Mouse (Mus musculus) stomach, embryonic 14.5 days (tissue): ENCODE results near the gene Ssbp3. TPM values are rescaled to one million over a fixed set of nuclear protein-coding genes. Genes with fewer than 3 reads are reported as not detected.

ENCODE experiments used
- ATAC-seq: fragments of 200-750 bp; cut with Nextera tagmentation; 2 replicates; pipeline ENCODE4 v1.8.0; 2017; ENCODE audit warnings: low read depth, moderate TSS enrichment; ENCODE audit not compliant: insufficient number of reproducible peaks, insufficient read depth, low FRiP score
- H3K27ac ChIP-seq: fragments of 300-500 bp; sonication (generic); 2 replicates; pipeline ENCODE4 v1.5.1; 2014; ENCODE audit warnings: mild to moderate bottlenecking, low read length, moderate library complexity, mixed read lengths
- H3K27me3 ChIP-seq: fragments of 300-500 bp; sonication (generic); 2 replicates; pipeline ENCODE4 v1.6.1; 2014; ENCODE audit warnings: low read length, control low read depth, mixed read lengths; ENCODE audit not compliant: control insufficient read depth, insufficient read depth
- H3K36me3 ChIP-seq: fragments of 300-500 bp; sonication (generic); 2 replicates; pipeline ENCODE4 v1.6.1; 2014; ENCODE audit warnings: mild to moderate bottlenecking, control low read depth, low read length, moderate library complexity, mixed read lengths; ENCODE audit not compliant: control insufficient read depth, insufficient read depth
- H3K4me1 ChIP-seq: fragments of 300-500 bp; sonication (generic); 2 replicates; pipeline ENCODE4 v1.6.1; 2014; ENCODE audit warnings: low read length, control low read depth, mixed read lengths; ENCODE audit not compliant: control insufficient read depth, insufficient read depth
- H3K4me2 ChIP-seq: fragments of 300-500 bp; sonication (generic); replicated peaks from 2 replicates; pipeline ENCODE4 v1.6.1; 2014; ENCODE audit warnings: low read depth, low read length, control low read depth
- H3K4me3 ChIP-seq: fragments of 300-500 bp; sonication (generic); 2 replicates; pipeline ENCODE4 v1.5.1; 2014; ENCODE audit warnings: low read depth, low read length, control low read depth
- H3K9ac ChIP-seq: fragments of 300-500 bp; sonication (generic); replicated peaks from 2 replicates; pipeline ENCODE4 v1.6.1; 2014; ENCODE audit warnings: low read depth, mild to moderate bottlenecking, control low read depth, low read length, moderate library complexity, mixed read lengths
- H3K9me3 ChIP-seq: fragments of 300-500 bp; sonication (generic); 2 replicates; pipeline ENCODE4 v1.6.1; 2016; ENCODE audit warnings: low read depth, low read length, control low read depth; ENCODE audit not compliant: control insufficient read depth
- whole genome bisulfite sequencing: fragments of 180-500 bp; shearing (Covaris S2); extraction: QIAGEN DNeasy Blood & Tissue Kit; methylation state at CpG from one replicate; pipeline ENCODE4 v1.1.7; 2014; 5-methylcytosine and 5-hydroxymethylcytosine counted together
- polyA plus RNA-seq: library from polyadenylated mRNA; unstranded; fragments of >200 nt; fragmentation: Nextera tagmentation; extraction: Ambion mirVana; gene quantifications from 2 replicates; pipeline ENCODE4 v1.2.1, GENCODE M21; 2014

The Ssbp3 gene
- polyA plus RNA-seq, 1 experiment from 2014 or later: 79.9 TPM

GRCm38 (mm10) chr4:107075456-107075855, 165.0 kb downstream of the Ssbp3 start:
- WGBS: 38% methylated on average over 5 of the region's 5 CpGs

DNA sequence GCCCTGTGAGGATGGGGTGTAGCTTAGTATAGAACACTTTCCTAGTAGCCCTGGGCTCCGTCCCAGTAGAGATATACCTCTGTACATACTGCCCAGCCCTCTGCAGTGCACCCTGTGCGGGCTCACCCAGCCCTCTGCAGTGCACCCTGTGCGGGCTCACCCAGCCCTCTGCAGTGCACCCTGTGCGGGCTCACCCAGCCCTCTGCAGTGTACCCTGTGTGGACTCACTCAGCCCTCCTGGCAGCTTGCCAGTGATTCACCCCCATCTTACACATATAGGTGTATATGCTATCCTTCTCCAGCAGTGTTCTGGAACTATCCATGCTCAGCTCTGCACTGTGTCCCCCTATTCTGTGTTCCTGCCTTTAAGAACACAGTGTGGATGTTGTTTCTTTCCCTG, 168.4 kb downstream of the Ssbp3 start:
- H3K9me3 ChIP-seq: no peaks in the 10 kb centered on the region
- no peak overlapping the region for H3K4me3 ChIP-seq
- 0 out of 2 replicates have a peak, but pooled peaks cover 3% of the 10 kb centered on the region for H3K4me1 ChIP-seq
- no peak overlapping the region for H3K9ac ChIP-seq
- H3K36me3 ChIP-seq: no peaks in the 10 kb centered on the region
- H3K4me2 ChIP-seq: no peak overlapping the region
- H3K27ac ChIP-seq: no peak overlapping the region
- ATAC-seq: 0 out of 2 replicates have a peak, but pooled peaks have one; percentile 28
- WGBS: 83% methylated on average over 4 of the region's 4 CpGs
- H3K27me3 ChIP-seq: no peaks in the 10 kb centered on the region

More at GRCm38 (mm10) chr4:107075456-107075855, 165.0 kb downstream of the Ssbp3 start:
- Histone ChIP-seq H3K27ac (peak overlapping the region; percentile 36; the same call in 1 of the 2 replicates), H3K4me3 (no peak overlapping the region), H3K36me3 (no peaks in the 10 kb centered on the region), H3K27me3 (no peaks in the 10 kb centered on the region), H3K9ac (no peak overlapping the region), H3K9me3 (no peaks in the 10 kb centered on the region), H3K4me2 (no peak overlapping the region), H3K4me1 (0 out of 2 replicates have a peak, but pooled peaks cover 3% of the 10 kb centered on the region)
- ATAC-seq: no peak

DNA sequence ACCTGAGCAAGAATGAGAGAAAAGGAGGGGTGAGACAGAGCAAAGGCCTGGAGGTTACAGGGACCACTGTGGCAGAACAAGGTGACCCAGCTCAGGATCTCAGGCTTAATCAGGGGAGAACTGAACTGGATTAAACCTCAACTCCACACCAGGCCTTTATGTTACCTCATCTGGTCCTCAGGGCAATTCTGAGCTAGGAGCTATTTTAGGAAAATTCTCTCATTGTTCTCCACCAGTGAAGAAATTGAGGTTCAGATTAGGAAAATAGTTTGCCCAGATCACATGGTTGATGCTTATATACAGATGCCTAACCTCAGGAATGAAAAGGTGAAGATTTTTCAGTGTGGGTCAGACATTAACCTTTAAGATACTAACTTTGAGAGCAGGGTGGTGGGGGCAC, 169.2 kb downstream of the Ssbp3 start:
- no peak for ATAC-seq
- H3K9me3 ChIP-seq: no peaks in the 10 kb centered on the region
- no peak overlapping the region for H3K4me2 ChIP-seq
- H3K4me3 ChIP-seq: no peak overlapping the region
- no peaks in the 10 kb centered on the region for H3K27me3 ChIP-seq
- H3K27ac ChIP-seq: no peak overlapping the region
- no peak overlapping the region for H3K9ac ChIP-seq
- H3K4me1 ChIP-seq: 0 out of 2 replicates have a peak, but pooled peaks cover 3% of the 10 kb centered on the region
- no peaks in the 10 kb centered on the region for H3K36me3 ChIP-seq

GRCm38 (mm10) chr4:107082185-107082584, 171.7 kb downstream of the Ssbp3 start:
- Histone ChIP-seq H3K27me3 (no peaks in the 10 kb centered on the region), H3K4me1 (no peaks in the 10 kb centered on the region), H3K27ac (no peak overlapping the region), H3K4me3 (no peak overlapping the region), H3K9me3 (no peaks in the 10 kb centered on the region), H3K9ac (no peak overlapping the region), H3K36me3 (no peaks in the 10 kb centered on the region), H3K4me2 (no peak overlapping the region)
- ATAC-seq: no peak
- WGBS: 88% methylated on average over 3 of the region's 3 CpGs

DNA sequence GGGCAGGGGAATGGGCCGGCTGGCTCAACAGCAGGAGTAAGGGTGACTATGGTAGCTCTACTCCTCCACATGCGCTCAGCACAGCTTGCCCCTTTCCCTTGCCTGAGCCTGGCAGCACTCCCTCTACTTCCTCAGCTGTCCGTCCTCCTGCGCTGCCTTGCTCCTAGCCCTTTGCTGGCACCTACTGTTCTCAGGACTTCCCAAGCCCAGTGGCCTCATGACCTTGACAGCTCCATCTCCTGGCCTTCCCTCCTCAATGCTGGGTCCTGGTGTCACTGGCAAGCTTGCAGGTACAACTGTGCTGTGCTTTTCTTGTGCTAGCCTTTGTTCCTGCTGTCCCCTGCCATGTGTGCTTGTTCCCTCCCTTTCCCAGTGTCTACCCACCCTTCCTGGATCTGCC, 172.6 kb downstream of the Ssbp3 start:
- H3K36me3 ChIP-seq: no peaks in the 10 kb centered on the region

GRCm38 (mm10) chr4:107084343-107084742, 173.8 kb downstream of the Ssbp3 start:
- H3K36me3 ChIP-seq: no peaks in the 10 kb centered on the region
- H3K4me3 ChIP-seq: no peak overlapping the region
- WGBS: 40% methylated on average over 1 of the region's 1 CpGs
- H3K9ac ChIP-seq: no peak overlapping the region
- no peak for ATAC-seq
- H3K4me1 ChIP-seq: no peaks in the 10 kb centered on the region
- H3K4me2 ChIP-seq: no peak overlapping the region
- H3K27me3 ChIP-seq: no peaks in the 10 kb centered on the region
- H3K27ac ChIP-seq: no peak overlapping the region
- no peaks in the 10 kb centered on the region for H3K9me3 ChIP-seq

More for the DNA sequence above, 172.6 kb downstream of the Ssbp3 start:
- Histone ChIP-seq H3K27ac (no peak overlapping the region), H3K4me3 (no peak overlapping the region), H3K4me1 (no peaks in the 10 kb centered on the region), H3K4me2 (no peak overlapping the region), H3K9ac (no peak overlapping the region), H3K9me3 (no peaks in the 10 kb centered on the region), H3K27me3 (no peaks in the 10 kb centered on the region)
- 83% methylated on average over 4 of the region's 4 CpGs for WGBS
- no peak for ATAC-seq

GRCm38 (mm10) chr4:107084858-107085257, 174.4 kb downstream of the Ssbp3 start:
- H3K36me3 ChIP-seq: no peaks in the 10 kb centered on the region
- H3K9me3 ChIP-seq: no peaks in the 10 kb centered on the region
- peak; percentile 63; the same call in 1 of the 2 replicates for ATAC-seq
- 19% methylated on average over 6 of the region's 6 CpGs for WGBS
- no peak overlapping the region for H3K9ac ChIP-seq
- no peak overlapping the region for H3K4me2 ChIP-seq
- H3K27ac ChIP-seq: no peak overlapping the region
- no peaks in the 10 kb centered on the region for H3K27me3 ChIP-seq
- H3K4me3 ChIP-seq: no peak overlapping the region
- no peaks in the 10 kb centered on the region for H3K4me1 ChIP-seq

- ATAC-seq: no peak
- Histone ChIP-seq H3K36me3 (no peaks in the 10 kb centered on the region), H3K9me3 (no peaks in the 10 kb centered on the region), H3K4me2 (no peak overlapping the region), H3K27ac (no peak overlapping the region), H3K4me3 (no peak overlapping the region), H3K9ac (no peak overlapping the region), H3K27me3 (no peaks in the 10 kb centered on the region), H3K4me1 (no peaks in the 10 kb centered on the region)
- 77% methylated on average over 14 of the region's 14 CpGs for WGBS
Measured at GRCm38 (mm10) chr4:107091696-107092095, 181.2 kb downstream of the Ssbp3 start.

DNA sequence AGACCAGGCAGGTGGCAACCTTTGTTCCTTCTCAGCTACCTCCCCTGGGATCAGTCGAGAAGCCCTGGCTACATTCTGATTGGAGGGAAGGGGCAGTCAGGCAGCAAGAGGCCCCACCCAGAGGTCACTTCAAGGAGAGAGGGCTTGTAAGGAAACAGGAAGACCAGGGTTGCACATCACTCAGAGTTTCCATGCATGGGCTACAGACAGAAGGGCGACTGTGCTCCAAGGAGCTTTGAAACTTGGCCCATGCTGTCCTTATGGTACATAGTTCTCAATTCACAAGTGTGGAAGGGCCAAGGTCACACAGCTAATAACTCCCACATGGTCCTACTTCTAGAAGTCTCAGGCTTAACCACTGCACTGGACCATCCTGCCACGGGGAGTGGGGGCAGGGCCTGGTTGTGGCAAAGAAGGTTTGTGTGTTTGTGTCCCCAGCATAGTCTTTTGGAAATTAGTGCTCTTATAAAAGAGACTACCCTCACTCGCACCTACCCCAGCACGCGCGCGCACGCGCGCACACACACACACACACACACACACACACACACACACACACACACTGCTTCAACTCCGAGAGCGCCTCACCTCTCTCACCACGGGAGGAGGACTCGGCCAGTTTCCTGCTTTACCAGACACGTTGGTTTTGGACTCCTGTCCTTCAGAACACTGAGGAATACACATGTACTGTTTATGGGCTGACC, 184.1 kb downstream of the Ssbp3 start:
- Histone ChIP-seq H3K36me3 (no peaks in the 10 kb centered on the region), H3K4me2 (no peak overlapping the region), H3K27ac (no peak overlapping the region), H3K4me3 (no peak overlapping the region), H3K9me3 (no peaks in the 10 kb centered on the region), H3K9ac (no peak overlapping the region), H3K4me1 (0 out of 2 replicates have a peak, but pooled peaks cover 4% of the 10 kb centered on the region), H3K27me3 (no peaks in the 10 kb centered on the region)
- ATAC-seq: no peak
- WGBS: 79% methylated on average over 16 of the region's 16 CpGs
